Mouse (Mus musculus): Measurements from ENCODE around the gene Nebl. TPM values are rescaled to one million over a fixed set of nuclear protein-coding genes. Genes with fewer than 3 reads are reported as not detected.

Nebl gene
- total and polyA plus RNA-seq, 3 experiments, result 152 to 335 (median 304) TPM

GRCm38 (mm10) chr2:17436739-17437440 is 294.4 kb downstream of the Nebl start:
- Histone ChIP-seq H3K4me3 (no peak overlapping the region), H3K27ac (no peak overlapping the region), H3K27me3 (ENCODE audit: control insufficient read depth, insufficient read depth, low read length) (no peaks in the 10 kb centered on the region), H3K79me2 (replicated peaks; ENCODE audit: control insufficient read depth, insufficient read depth, low read length) (no peaks in the 10 kb centered on the region), H3K9ac (ENCODE audit: low read depth, low read length) (no peak overlapping the region), H3K4me1 (ENCODE audit: control insufficient read depth, insufficient read depth, low read length) (no peaks in the 10 kb centered on the region), H3K36me3 (ENCODE audit: control insufficient read depth, insufficient read depth, low read length) (no peaks in the 10 kb centered on the region)
- 90% methylated on average over 10 of the region's 10 CpGs for WGBS
- intact Hi-C loops (cut with DNase I), result no loop called here
- no peak for DNase-seq
- TF ChIP-seq POLR2A (IDR thresholded peaks at IDR 0.05; ENCODE audit: insufficient read depth, low read depth, low read length) (no peak), EP300 (IDR thresholded peaks at IDR 0.05; ENCODE audit: insufficient read depth, low read depth, low read length) (no peak), CTCF (IDR thresholded peaks at IDR 0.05) (no peak)

GRCm38 (mm10) chr2:17435217-17435616 is 296.0 kb downstream of the Nebl start:
- peaks cover 1% of the 10 kb centered on the region; the same call in 1 of the 2 replicates for H3K36me3 ChIP-seq (ENCODE audit: control insufficient read depth, insufficient read depth, low read length)
- H3K9ac ChIP-seq (ENCODE audit: low read depth, low read length), result no peak overlapping the region
- no peak for TF ChIP-seq EP300 (IDR thresholded peaks at IDR 0.05; ENCODE audit: insufficient read depth, low read depth, low read length)
- no peak for TF ChIP-seq POLR2A (IDR thresholded peaks at IDR 0.05; ENCODE audit: insufficient read depth, low read depth, low read length)
- TF ChIP-seq CTCF (IDR thresholded peaks at IDR 0.05), result no peak
- no peaks in the 10 kb centered on the region for H3K27me3 ChIP-seq (ENCODE audit: control insufficient read depth, insufficient read depth, low read length)
- H3K79me2 ChIP-seq (replicated peaks; ENCODE audit: control insufficient read depth, insufficient read depth, low read length), result no peaks in the 10 kb centered on the region
- intact Hi-C loops (cut with DNase I), result no loop called here
- H3K4me1 ChIP-seq (ENCODE audit: control insufficient read depth, insufficient read depth, low read length), result no peaks in the 10 kb centered on the region
- no peak for DNase-seq
- 67% methylated on average over 4 of the region's 4 CpGs for WGBS
- no peak overlapping the region for H3K4me3 ChIP-seq
- H3K27ac ChIP-seq, result no peak overlapping the region

DNA sequence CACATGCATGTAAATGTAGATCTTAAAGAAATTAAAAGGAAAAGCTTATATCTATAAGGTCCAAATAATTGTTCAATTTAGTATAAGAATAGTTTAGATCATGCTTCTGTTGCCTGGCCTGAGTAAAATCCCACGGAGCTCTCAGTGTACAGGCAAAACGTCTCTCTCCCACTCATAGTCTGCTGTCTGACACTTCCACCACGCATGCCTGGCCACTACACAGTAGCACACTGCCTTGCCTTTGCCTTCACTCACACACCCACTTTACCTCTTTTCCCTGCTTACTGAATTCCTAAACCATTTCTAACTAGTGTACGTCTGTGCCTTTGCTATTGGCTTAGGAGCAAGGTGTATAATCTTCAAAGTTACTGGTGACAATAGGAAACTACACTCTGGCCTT is 302.2 kb downstream of the Nebl start:
- WGBS, result 72% methylated on average over 4 of the region's 4 CpGs
- Histone ChIP-seq H3K79me2 (replicated peaks; ENCODE audit: control insufficient read depth, insufficient read depth, low read length) (no peaks in the 10 kb centered on the region), H3K9ac (ENCODE audit: low read depth, low read length) (no peak overlapping the region), H3K36me3 (ENCODE audit: control insufficient read depth, insufficient read depth, low read length) (peaks cover 4% of the 10 kb centered on the region; the same call in 1 of the 2 replicates), H3K4me1 (ENCODE audit: control insufficient read depth, insufficient read depth, low read length) (no peaks in the 10 kb centered on the region; the same call in 1 of the 2 replicates), H3K4me3 (no peak overlapping the region), H3K27ac (no peak overlapping the region), H3K27me3 (ENCODE audit: control insufficient read depth, insufficient read depth, low read length) (no peaks in the 10 kb centered on the region)
- TF ChIP-seq POLR2A (IDR thresholded peaks at IDR 0.05; ENCODE audit: insufficient read depth, low read depth, low read length) (no peak), EP300 (IDR thresholded peaks at IDR 0.05; ENCODE audit: insufficient read depth, low read depth, low read length) (no peak)
- intact Hi-C loops (cut with DNase I), result loop anchor here (10.0 kb wide), 1 partner anchor 1916 kb away; no protein-coding TSS in a partner anchor
- DNase-seq, result no peak

GRCm38 (mm10) chr2:17428156-17428555 is 303.1 kb downstream of the Nebl start:
- Histone ChIP-seq H3K36me3 (ENCODE audit: control insufficient read depth, insufficient read depth, low read length) (peaks cover 4% of the 10 kb centered on the region; the same call in 1 of the 2 replicates), H3K27me3 (ENCODE audit: control insufficient read depth, insufficient read depth, low read length) (no peaks in the 10 kb centered on the region), H3K27ac (no peak overlapping the region), H3K79me2 (replicated peaks; ENCODE audit: control insufficient read depth, insufficient read depth, low read length) (no peaks in the 10 kb centered on the region), H3K9ac (ENCODE audit: low read depth, low read length) (no peak overlapping the region), H3K4me1 (ENCODE audit: control insufficient read depth, insufficient read depth, low read length) (no peaks in the 10 kb centered on the region; the same call in 1 of the 2 replicates), H3K4me3 (no peak overlapping the region)
- TF ChIP-seq EP300 (IDR thresholded peaks at IDR 0.05; ENCODE audit: insufficient read depth, low read depth, low read length) (no peak), POLR2A (IDR thresholded peaks at IDR 0.05; ENCODE audit: insufficient read depth, low read depth, low read length) (no peak), CTCF (IDR thresholded peaks at IDR 0.05) (no peak)
- intact Hi-C loops (cut with DNase I), result loop anchor here (10.0 kb wide), 1 partner anchor 1917 kb away; no protein-coding TSS in a partner anchor
- DNase-seq, result no peak
- 58% methylated on average over 4 of the region's 4 CpGs for WGBS

DNA sequence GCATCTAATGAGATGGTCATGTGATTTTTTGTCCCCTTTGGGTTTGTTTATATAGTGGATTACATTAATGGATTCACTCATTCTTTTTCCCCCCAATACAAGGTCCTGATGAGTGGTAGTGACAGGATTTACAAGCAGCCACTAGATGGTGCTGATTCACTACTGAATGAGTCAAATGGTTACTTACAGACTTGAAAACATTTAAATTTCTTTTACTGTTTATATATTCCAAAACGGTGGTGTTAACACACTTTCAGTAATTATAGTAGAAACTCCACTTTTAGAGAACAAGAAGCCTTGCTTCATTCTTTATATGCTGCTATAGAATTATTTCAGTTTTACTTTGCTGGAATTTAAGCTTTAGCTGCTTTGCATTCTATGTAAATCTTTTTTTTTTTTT is 308.3 kb downstream of the Nebl start:
- WGBS, result 5% methylated on average over 1 of the region's 1 CpGs
- Histone ChIP-seq H3K27me3 (ENCODE audit: control insufficient read depth, insufficient read depth, low read length) (no peaks in the 10 kb centered on the region), H3K36me3 (ENCODE audit: control insufficient read depth, insufficient read depth, low read length) (no peaks in the 10 kb centered on the region), H3K9ac (ENCODE audit: low read depth, low read length) (no peak overlapping the region), H3K4me1 (ENCODE audit: control insufficient read depth, insufficient read depth, low read length) (no peaks in the 10 kb centered on the region), H3K4me3 (no peak overlapping the region), H3K27ac (no peak overlapping the region), H3K79me2 (replicated peaks; ENCODE audit: control insufficient read depth, insufficient read depth, low read length) (no peaks in the 10 kb centered on the region)
- intact Hi-C loops (cut with DNase I), result loop anchor here (2.0 to 10.0 kb wide), 2 partner anchors 420 to 1922 kb away; no protein-coding TSS in a partner anchor
- TF ChIP-seq CTCF (IDR thresholded peaks at IDR 0.05) (peak; percentile 81), POLR2A (IDR thresholded peaks at IDR 0.05; ENCODE audit: insufficient read depth, low read depth, low read length) (no peak), EP300 (IDR thresholded peaks at IDR 0.05; ENCODE audit: insufficient read depth, low read depth, low read length) (no peak)
- no peak for DNase-seq

- H3K4me3 ChIP-seq, result no peak overlapping the region
- H3K4me1 ChIP-seq (ENCODE audit: control insufficient read depth, insufficient read depth, low read length), result no peaks in the 10 kb centered on the region
- no peak overlapping the region for H3K27ac ChIP-seq
- intact Hi-C loops (cut with DNase I), result loop anchor here (10.0 kb wide), 1 partner anchor 1261 kb away; no protein-coding TSS in a partner anchor
- TF ChIP-seq POLR2A (IDR thresholded peaks at IDR 0.05; ENCODE audit: insufficient read depth, low read depth, low read length) (no peak), CTCF (IDR thresholded peaks at IDR 0.05) (peak; percentile 83)
- WGBS, result 23% methylated on average over 4 of the region's 4 CpGs
- no peaks in the 10 kb centered on the region for H3K27me3 ChIP-seq (ENCODE audit: control insufficient read depth, insufficient read depth, low read length)
- no peaks in the 10 kb centered on the region for H3K79me2 ChIP-seq (replicated peaks; ENCODE audit: control insufficient read depth, insufficient read depth, low read length)
- no peak for DNase-seq
- H3K9ac ChIP-seq (ENCODE audit: low read depth, low read length), result no peak overlapping the region
- H3K36me3 ChIP-seq (ENCODE audit: control insufficient read depth, insufficient read depth, low read length), result no peaks in the 10 kb centered on the region
Measured at GRCm38 (mm10) chr2:17415347-17415746, 315.9 kb downstream of the Nebl start.

Data from heart, adult 2 months (tissue).